Mouse (Mus musculus): Measurements from ENCODE around the gene Setd1b.

GRCm38 (mm10) chr5:123148073-123148722, 6.2 kb downstream of the Setd1b start:
- TF ChIP-seq TAL1 (IDR thresholded peaks at IDR 0.05; ENCODE audit: low read length) (no peak), GATA1 (IDR thresholded peaks at IDR 0.05; ENCODE audit: low read length) (no peak)

All from erythroblast, embryonic 14.5 days (primary cell).